Mouse (Mus musculus) midbrain, embryonic 11.5 days (tissue): ENCODE measurements around the gene Tigar. TPM values are rescaled to one million over a fixed set of nuclear protein-coding genes. Genes with fewer than 3 reads are reported as not detected.

Experiments used
- ATAC-seq: fragments of 200-750 bp; cut with Nextera tagmentation; 2 replicates; pipeline ENCODE4 v1.8.0; 2017; ENCODE audit warnings: moderate TSS enrichment, moderate library complexity; ENCODE audit not compliant: low FRiP score
- DNase-seq: peaks from one replicate; pipeline ENCODE4 v3.0.0; 2015; ENCODE audit warnings: low spot score; ENCODE audit errors: missing footprints
- H3K27ac ChIP-seq: fragments of 300-500 bp; sonication (generic); 2 replicates; pipeline ENCODE4 v1.5.1; 2014; ENCODE audit warnings: low read depth, low read length
- H3K27me3 ChIP-seq: fragments of 300-500 bp; sonication (generic); 2 replicates; pipeline ENCODE4 v1.6.1; 2014; ENCODE audit warnings: mild to moderate bottlenecking, low read length, moderate library complexity, mixed read lengths; ENCODE audit not compliant: control insufficient read depth, insufficient read depth
- H3K36me3 ChIP-seq: fragments of 300-500 bp; sonication (generic); 2 replicates; pipeline ENCODE4 v1.6.1; 2014; ENCODE audit warnings: mild to moderate bottlenecking, low read length, moderate library complexity, mixed read lengths; ENCODE audit not compliant: control insufficient read depth, insufficient read depth
- H3K4me1 ChIP-seq: fragments of 300-500 bp; sonication (generic); 2 replicates; pipeline ENCODE4 v1.6.1; 2014; ENCODE audit warnings: low read length; ENCODE audit not compliant: control insufficient read depth, insufficient read depth
- H3K4me2 ChIP-seq: fragments of 300-500 bp; sonication (generic); 2 replicates; pipeline ENCODE4 v1.6.1; 2014; ENCODE audit warnings: mild to moderate bottlenecking, moderate library complexity
- H3K4me3 ChIP-seq: fragments of 300-500 bp; sonication (generic); 2 replicates; pipeline ENCODE4 v1.5.1; 2014; ENCODE audit warnings: low read depth, low read length
- H3K9ac ChIP-seq: fragments of 300-500 bp; sonication (generic); 2 replicates; pipeline ENCODE4 v1.6.1; 2014; ENCODE audit warnings: low read length
- H3K9me3 ChIP-seq: fragments of 300-500 bp; sonication (generic); 2 replicates; pipeline ENCODE4 v1.6.1; 2016; ENCODE audit warnings: low read length; ENCODE audit not compliant: control insufficient read depth
- WGBS: fragments of 180-500 bp; shearing (Covaris S2); extraction: QIAGEN DNeasy Blood & Tissue Kit; methylation state at CpG from one replicate; pipeline ENCODE4 v1.1.7; 2014; 5-methylcytosine and 5-hydroxymethylcytosine counted together
- polyA plus RNA-seq: library from polyadenylated mRNA; unstranded; fragments of >200 nt; fragmentation: Nextera tagmentation; extraction: Ambion mirVana; gene quantifications from 2 replicates; pipeline ENCODE4 v1.2.1, GENCODE M21; 2014

Tigar gene
- polyA plus RNA-seq, 1 experiment from 2014 or later: 6.9 TPM

DNA sequence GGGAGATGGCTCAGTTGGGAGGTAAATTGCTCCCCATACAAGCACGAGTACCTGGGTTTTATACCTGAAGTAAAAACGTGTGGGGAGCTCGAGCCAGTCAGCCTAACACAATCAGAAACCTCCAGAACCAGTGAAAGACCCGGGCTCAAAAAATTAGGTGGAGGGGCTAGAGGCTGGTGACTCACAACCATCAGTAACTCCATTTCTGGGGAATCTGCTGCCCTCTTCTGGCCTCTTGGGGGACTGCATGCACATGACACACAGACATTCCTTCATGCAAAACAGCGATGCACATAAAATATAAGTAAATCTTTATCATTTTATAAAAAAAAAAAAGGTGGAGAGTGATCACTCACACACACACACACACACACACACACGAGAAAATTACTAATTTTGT lies 4.2 kb downstream of the Tigar start:
- no peak overlapping the region for H3K4me2 ChIP-seq
- ATAC-seq: no peak
- H3K9me3 ChIP-seq: no peaks in the 10 kb centered on the region
- peaks cover 8% of the 10 kb centered on the region for H3K4me1 ChIP-seq
- 69% methylated on average over 6 of the region's 6 CpGs for WGBS
- peak; percentile 93 for DNase-seq
- H3K27ac ChIP-seq: no peak overlapping the region
- H3K9ac ChIP-seq: no peak overlapping the region
- H3K27me3 ChIP-seq: no peaks in the 10 kb centered on the region
- H3K36me3 ChIP-seq: no peaks in the 10 kb centered on the region
- no peak overlapping the region for H3K4me3 ChIP-seq

DNA sequence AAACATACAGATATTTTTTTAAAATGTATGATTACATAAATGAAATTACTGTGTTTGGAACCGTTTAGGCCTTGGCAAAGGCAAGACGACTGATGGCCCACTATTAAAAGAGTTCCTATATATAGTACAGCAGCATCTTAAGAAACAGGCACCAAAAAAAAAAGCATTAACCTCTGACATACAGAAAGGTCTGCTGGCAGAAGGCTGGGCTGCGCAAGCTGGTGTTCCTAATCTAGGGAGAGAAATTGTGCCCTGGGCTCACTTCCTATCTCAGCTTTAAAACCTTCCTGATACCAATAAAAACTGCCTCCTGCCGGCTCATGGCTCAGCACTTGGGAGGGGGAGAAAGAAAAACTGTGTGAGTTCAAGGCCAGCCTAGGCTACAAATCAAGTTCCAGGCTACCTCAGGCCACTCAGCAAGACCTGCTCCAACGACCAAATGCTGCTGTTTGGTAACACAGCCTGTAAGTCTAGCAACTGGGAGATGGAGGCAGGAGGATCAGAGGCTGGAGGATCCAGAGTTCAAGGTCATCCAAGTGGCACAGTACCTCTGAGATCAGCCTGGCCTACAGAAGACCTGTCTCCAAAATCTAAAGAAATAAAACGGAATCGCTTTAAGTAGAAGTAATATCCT lies 4.8 kb downstream of the Tigar start:
- WGBS: 90% methylated on average over 7 of the region's 7 CpGs
- no peak for ATAC-seq
- Histone ChIP-seq H3K4me2 (no peak overlapping the region), H3K27me3 (no peaks in the 10 kb centered on the region), H3K4me1 (peaks cover 8% of the 10 kb centered on the region), H3K36me3 (no peaks in the 10 kb centered on the region), H3K9me3 (no peaks in the 10 kb centered on the region), H3K27ac (no peak overlapping the region), H3K9ac (no peak overlapping the region), H3K4me3 (no peak overlapping the region)
- DNase-seq: no peak

DNA sequence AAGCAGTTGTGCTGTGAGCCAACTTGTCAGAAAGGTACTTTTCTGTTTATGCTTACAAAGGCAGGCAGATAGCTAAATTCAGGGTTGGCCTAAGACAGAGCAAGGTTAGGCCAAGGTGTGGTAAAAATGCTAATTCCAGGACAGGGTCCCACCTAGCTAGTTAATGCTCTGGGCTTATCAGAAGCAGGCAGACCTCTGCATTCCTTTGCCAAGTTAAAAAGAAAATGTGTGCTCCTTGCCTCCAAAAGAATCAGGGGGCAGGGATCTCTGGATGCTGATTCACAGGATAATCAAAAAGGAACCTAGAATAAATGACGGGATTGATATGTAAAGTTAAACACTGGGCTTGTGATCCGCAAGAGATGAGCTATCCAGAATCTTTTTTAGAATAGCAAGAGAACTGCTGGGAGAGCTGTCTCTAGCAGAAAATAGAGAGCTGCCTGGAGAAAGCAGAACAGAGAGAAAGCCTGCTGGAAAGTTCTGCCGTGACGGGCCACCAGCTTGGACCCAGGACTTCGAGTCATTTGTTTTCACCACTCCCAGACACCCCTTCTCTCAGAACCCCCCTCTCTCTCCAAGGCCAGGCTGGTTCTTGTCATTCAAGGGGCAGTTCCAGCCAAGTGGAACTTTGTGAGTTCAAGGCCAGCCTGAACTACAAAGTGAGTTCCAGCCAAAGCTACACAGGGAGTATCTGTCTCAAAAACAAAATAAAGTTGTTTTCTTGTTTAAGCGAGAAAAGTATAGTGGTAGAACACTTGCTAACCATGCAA lies 5.7 kb downstream of the Tigar start:
- WGBS: 89% methylated on average over 6 of the region's 6 CpGs
- Histone ChIP-seq H3K9me3 (no peaks in the 10 kb centered on the region), H3K4me1 (peaks cover 5% of the 10 kb centered on the region), H3K4me3 (no peak overlapping the region), H3K36me3 (no peaks in the 10 kb centered on the region), H3K27ac (no peak overlapping the region), H3K27me3 (no peaks in the 10 kb centered on the region), H3K9ac (no peak overlapping the region), H3K4me2 (no peak overlapping the region)
- DNase-seq: no peak
- no peak for ATAC-seq

- DNase-seq: no peak
- ATAC-seq: no peak
- H3K4me3 ChIP-seq: no peak overlapping the region
- H3K9ac ChIP-seq: no peak overlapping the region
- H3K9me3 ChIP-seq: no peaks in the 10 kb centered on the region
- no peaks in the 10 kb centered on the region for H3K27me3 ChIP-seq
- no peaks in the 10 kb centered on the region; the same call in 1 of the 2 replicates for H3K36me3 ChIP-seq
- H3K4me2 ChIP-seq: no peak overlapping the region
- no peak overlapping the region for H3K27ac ChIP-seq
- H3K4me1 ChIP-seq: no peaks in the 10 kb centered on the region
- 65% methylated on average over 7 of the region's 7 CpGs for WGBS
These were observed 14.8 kb downstream of the Tigar start for GRCm38 (mm10) chr6:127094565-127094964.

DNA sequence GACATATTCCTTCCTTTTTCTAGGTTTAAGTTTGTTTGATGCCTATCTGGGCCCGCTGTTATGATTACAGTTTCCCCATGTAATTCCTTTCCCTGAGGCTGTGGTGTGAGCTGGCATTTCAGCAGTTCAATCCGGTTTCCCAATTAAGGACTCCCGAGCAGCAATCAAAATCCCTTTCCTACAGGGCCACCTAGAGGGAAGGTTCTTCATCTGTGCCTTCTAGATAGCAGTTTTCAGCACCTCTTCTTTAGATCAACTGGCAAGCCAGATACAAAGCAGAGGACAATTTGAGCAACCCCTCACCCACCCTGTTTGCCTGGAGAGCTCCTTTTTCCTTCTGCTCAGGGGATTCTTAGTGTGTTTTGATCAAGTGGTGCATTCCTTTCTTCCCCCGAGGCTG lies 22.6 kb downstream of the Tigar start:
- ATAC-seq (no peak), DNase-seq (no peak)
- WGBS: 77% methylated on average over 4 of the region's 4 CpGs
- Histone ChIP-seq H3K9me3 (no peaks in the 10 kb centered on the region), H3K36me3 (peaks cover 5% of the 10 kb centered on the region), H3K4me1 (no peaks in the 10 kb centered on the region), H3K27me3 (peaks cover 1% of the 10 kb centered on the region; the same call in 1 of the 2 replicates), H3K4me2 (no peak overlapping the region), H3K27ac (no peak overlapping the region), H3K9ac (no peak overlapping the region), H3K4me3 (no peak overlapping the region)

DNA sequence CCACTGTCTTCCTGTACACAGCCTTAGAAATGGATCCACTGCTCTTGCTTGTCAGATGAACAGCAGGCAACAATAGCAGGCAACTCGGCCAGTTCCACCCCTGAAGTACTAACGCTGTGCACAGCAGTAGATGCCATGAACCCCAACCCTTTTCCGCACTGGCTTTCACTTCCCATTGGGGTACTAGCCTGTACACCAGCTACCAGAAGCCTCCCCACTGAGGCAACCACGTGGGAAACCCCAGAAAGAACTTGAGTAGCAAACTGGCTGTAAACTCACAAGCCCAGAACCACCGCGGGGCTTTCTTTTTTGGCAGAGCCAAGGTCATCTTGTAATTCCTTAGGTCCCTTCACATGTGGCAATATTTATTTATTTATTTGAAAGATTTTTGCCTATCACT lies 27.5 kb downstream of the Tigar start:
- ATAC-seq: no peak
- H3K27me3 ChIP-seq: peaks cover 12% of the 10 kb centered on the region
- 71% methylated on average over 6 of the region's 6 CpGs for WGBS

GRCm38 (mm10) chr6:127079867-127080731 lies 29.3 kb downstream of the Tigar start:
- H3K9me3 ChIP-seq: no peaks in the 10 kb centered on the region
- H3K4me2 ChIP-seq: peak overlapping the region; percentile 99
- H3K36me3 ChIP-seq: no peaks in the 10 kb centered on the region
- H3K27ac ChIP-seq: no peak overlapping the region
- H3K4me1 ChIP-seq: 0 out of 2 replicates have a peak, but pooled peaks cover 2% of the 10 kb centered on the region
- H3K27me3 ChIP-seq: peaks cover 13% of the 10 kb centered on the region
- DNase-seq: peak; percentile 97
- WGBS: 2% methylated on average over 59 of the region's 59 CpGs
- peak overlapping the region; percentile 76 for H3K9ac ChIP-seq
- peak overlapping the region; percentile 61 for H3K4me3 ChIP-seq
- peak; percentile 90 for ATAC-seq

More for the DNA sequence above, 27.5 kb downstream of the Tigar start:
- no peak overlapping the region for H3K4me3 ChIP-seq
- H3K9ac ChIP-seq: no peak overlapping the region
- no peak overlapping the region for H3K27ac ChIP-seq
- no peaks in the 10 kb centered on the region for H3K36me3 ChIP-seq
- no peak overlapping the region for H3K4me2 ChIP-seq
- H3K9me3 ChIP-seq: no peaks in the 10 kb centered on the region
- no peak for DNase-seq
- 0 out of 2 replicates have a peak, but pooled peaks cover 2% of the 10 kb centered on the region for H3K4me1 ChIP-seq

- H3K36me3 ChIP-seq: no peaks in the 10 kb centered on the region
- H3K9ac ChIP-seq: 0 out of 2 replicates have a peak within 1 kb of the TSS, but pooled peaks have one; percentile 22
- peaks cover 2% of the 10 kb centered on the region; the same call in 1 of the 2 replicates for H3K27me3 ChIP-seq
- H3K4me2 ChIP-seq: no peak within 1 kb of the TSS
- H3K4me1 ChIP-seq: no peaks in the 10 kb centered on the region; the same call in 1 of the 2 replicates
- WGBS: 6% methylated on average over 5 of the region's 5 CpGs
- ATAC-seq (peak; percentile 68), DNase-seq (no peak)
- H3K9me3 ChIP-seq: no peaks in the 10 kb centered on the region
- no peak within 1 kb of the TSS for H3K4me3 ChIP-seq
- H3K27ac ChIP-seq: no peak within 1 kb of the TSS
These were observed 36.5 kb downstream of the Tigar start, which contains the start of gene Fgf23 for GRCm38 (mm10) chr6:127072817-127073216. Gene Fgf23 (plus strand): TSS chr6:127072902.
